Mouse (Mus musculus) intestine, postnatal 0 days (tissue): ENCODE measurements around the gene Trim28. TPM values are rescaled to one million over a fixed set of nuclear protein-coding genes. Genes with fewer than 3 reads are reported as not detected.

ENCODE experiments used
- ATAC-seq: fragments of 200-750 bp; cut with Nextera tagmentation; 2 replicates; pipeline ENCODE4 v1.8.0; 2017; ENCODE audit warnings: mild to moderate bottlenecking, moderate TSS enrichment, moderate library complexity
- H3K27ac ChIP-seq: fragments of 300-500 bp; sonication (generic); 2 replicates; pipeline ENCODE4 v1.5.1; 2014; ENCODE audit warnings: mild to moderate bottlenecking, low read depth, low read length, moderate library complexity
- H3K27me3 ChIP-seq: fragments of 300-500 bp; sonication (generic); replicated peaks from 2 replicates; pipeline ENCODE4 v1.6.1; 2014; ENCODE audit warnings: low read length, mixed read lengths; ENCODE audit not compliant: control insufficient read depth, insufficient read depth
- H3K36me3 ChIP-seq: fragments of 300-500 bp; sonication (generic); 2 replicates; pipeline ENCODE4 v1.6.1; 2014; ENCODE audit warnings: mild to moderate bottlenecking, moderate library complexity; ENCODE audit not compliant: control insufficient read depth, insufficient read depth
- H3K4me1 ChIP-seq: fragments of 300-500 bp; sonication (generic); replicated peaks from 2 replicates; pipeline ENCODE4 v1.6.1; 2014; ENCODE audit warnings: antibody characterized with exemption, low read length, mixed read lengths; ENCODE audit not compliant: control insufficient read depth, insufficient read depth
- H3K4me2 ChIP-seq: fragments of 300-500 bp; sonication (generic); replicated peaks from 2 replicates; pipeline ENCODE4 v1.6.1; 2014; ENCODE audit warnings: low read depth, mild to moderate bottlenecking, moderate library complexity
- H3K4me3 ChIP-seq: fragments of 300-500 bp; sonication (generic); 2 replicates; pipeline ENCODE4 v1.5.1; 2014; ENCODE audit warnings: low read depth, low read length
- H3K9ac ChIP-seq: fragments of 300-500 bp; sonication (generic); 2 replicates; pipeline ENCODE4 v1.6.1; 2014; ENCODE audit warnings: mild to moderate bottlenecking, low read depth, low read length
- H3K9me3 ChIP-seq: fragments of 300-500 bp; sonication (generic); 2 replicates; pipeline ENCODE4 v1.6.1; 2016; ENCODE audit warnings: mixed run types; ENCODE audit not compliant: control insufficient read depth
- CTCF ChIP-seq: sonication (generic); IDR thresholded peaks from 2 replicates; pipeline ENCODE4 v1.5.1; 2016; ENCODE audit warnings: low read depth, mild to moderate bottlenecking, control low read depth, antibody characterized with exemption, moderate library complexity
- WGBS: fragments of 180-500 bp; shearing (Covaris S2); extraction: QIAGEN DNeasy Blood & Tissue Kit; methylation state at CpG from one replicate; pipeline ENCODE4 v1.1.7; 2014; 5-methylcytosine and 5-hydroxymethylcytosine counted together
- polyA plus RNA-seq: library from polyadenylated mRNA; unstranded; fragments of >200 nt; fragmentation: Nextera tagmentation; extraction: Ambion mirVana; gene quantifications from 2 replicates; pipeline ENCODE4 v1.2.1, GENCODE M21; 2015

Gene Trim28
- polyA plus RNA-seq, 1 experiment from 2014 or later: 85.3 TPM

DNA sequence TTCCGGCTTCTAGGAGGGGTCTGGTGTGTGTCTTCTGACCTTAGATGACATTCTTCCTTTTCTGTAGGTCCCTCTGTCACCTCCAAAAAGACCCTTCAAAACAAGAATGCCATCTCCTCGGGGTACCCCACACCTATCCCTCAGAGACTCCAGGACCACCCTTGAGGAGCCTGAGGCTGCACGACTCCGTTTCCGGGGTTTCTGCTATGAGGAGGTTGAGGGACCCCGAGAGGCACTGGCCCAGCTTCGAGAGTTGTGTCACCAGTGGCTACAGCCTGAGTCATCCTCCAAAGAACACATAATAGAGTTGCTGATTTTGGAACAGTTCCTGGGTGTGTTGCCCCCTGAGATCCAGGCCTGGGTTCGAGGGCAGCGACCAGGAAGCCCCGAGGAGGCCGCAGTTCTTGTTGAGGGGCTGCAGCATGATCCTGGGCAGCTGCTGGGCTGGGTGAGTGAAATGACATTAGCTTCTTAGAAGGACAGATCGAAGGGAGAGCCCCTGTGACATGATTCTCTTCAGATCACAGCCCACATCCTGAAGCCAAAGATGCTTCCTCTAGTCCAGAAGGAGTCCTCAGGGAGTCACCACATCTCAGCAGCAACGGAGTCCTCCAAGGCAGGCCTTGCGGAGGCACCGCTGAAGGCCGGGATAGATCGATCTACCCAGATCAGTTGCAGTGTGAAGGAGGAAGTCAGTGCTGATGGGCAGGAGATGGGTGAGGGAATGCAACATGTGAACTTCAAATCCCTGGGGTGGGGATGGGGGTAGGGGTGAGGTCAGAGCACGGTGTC is 19.8 kb upstream of the Trim28 start:
- Histone ChIP-seq H3K9me3 (no peaks in the 10 kb centered on the region), H3K27me3 (no peaks in the 10 kb centered on the region), H3K27ac (peak overlapping the region; percentile 65), H3K9ac (0 out of 2 replicates have a peak overlapping the region, but pooled peaks have one; percentile 26), H3K4me3 (no peak overlapping the region), H3K4me2 (peak overlapping the region; percentile 70), H3K36me3 (no peaks in the 10 kb centered on the region), H3K4me1 (peaks cover 17% of the 10 kb centered on the region; the same call in 1 of the 2 replicates)
- TF ChIP-seq CTCF: no peak
- no peak for ATAC-seq
- WGBS: 80% methylated on average over 18 of the region's 18 CpGs

GRCm38 (mm10) chr7:12979776-12980175 is 19.1 kb upstream of the Trim28 start:
- Histone ChIP-seq H3K4me3 (no peak overlapping the region), H3K4me1 (peaks cover 17% of the 10 kb centered on the region; the same call in 1 of the 2 replicates), H3K9me3 (no peaks in the 10 kb centered on the region), H3K9ac (no peak overlapping the region), H3K4me2 (peak overlapping the region; percentile 38), H3K27ac (peak overlapping the region; percentile 60), H3K36me3 (no peaks in the 10 kb centered on the region), H3K27me3 (no peaks in the 10 kb centered on the region)
- WGBS: 31% methylated on average over 6 of the region's 6 CpGs
- ATAC-seq: no peak
- 0 out of 2 replicates have a peak, but pooled peaks have one; percentile 13 for TF ChIP-seq CTCF

- ATAC-seq: no peak
- Histone ChIP-seq H3K36me3 (no peaks in the 10 kb centered on the region), H3K9me3 (no peaks in the 10 kb centered on the region), H3K4me1 (peaks cover 17% of the 10 kb centered on the region; the same call in 1 of the 2 replicates), H3K4me2 (peak overlapping the region; percentile 38), H3K27ac (peak overlapping the region; percentile 60; the same call in 1 of the 2 replicates), H3K27me3 (no peaks in the 10 kb centered on the region), H3K9ac (no peak overlapping the region), H3K4me3 (no peak overlapping the region)
- WGBS: 86% methylated on average over 7 of the region's 7 CpGs
- no peak for TF ChIP-seq CTCF
Measured at GRCm38 (mm10) chr7:12980291-12980690, 18.6 kb upstream of the Trim28 start.

GRCm38 (mm10) chr7:12985724-12986123 is 13.2 kb upstream of the Trim28 start:
- no peak overlapping the region for H3K4me3 ChIP-seq

DNA sequence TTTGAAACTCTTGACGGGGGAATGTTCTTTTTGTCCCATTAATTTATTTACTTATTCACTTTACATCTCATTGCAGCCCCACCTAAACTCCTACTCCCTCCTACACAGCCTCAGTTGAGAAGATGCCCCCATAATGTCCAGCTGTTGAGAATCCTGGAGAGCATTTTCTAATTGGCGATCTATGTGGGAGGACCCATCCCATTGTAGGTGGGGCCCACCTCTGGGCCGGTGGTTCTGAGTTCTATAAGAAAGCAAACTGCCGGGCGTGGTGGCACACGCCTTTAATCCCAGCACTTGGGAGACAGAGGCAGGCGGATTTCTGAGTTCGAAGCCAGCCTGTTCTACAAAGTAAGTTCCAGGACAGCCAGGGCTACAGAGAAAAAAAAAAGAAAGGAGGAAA is 12.0 kb upstream of the Trim28 start:
- Histone ChIP-seq H3K36me3 (no peaks in the 10 kb centered on the region), H3K27me3 (no peaks in the 10 kb centered on the region), H3K4me3 (no peak overlapping the region), H3K27ac (no peak overlapping the region), H3K4me2 (no peak overlapping the region), H3K4me1 (no peaks in the 10 kb centered on the region), H3K9ac (no peak overlapping the region), H3K9me3 (no peaks in the 10 kb centered on the region)
- TF ChIP-seq CTCF: no peak
- 83% methylated on average over 8 of the region's 8 CpGs for WGBS
- ATAC-seq: no peak

More at GRCm38 (mm10) chr7:12985724-12986123, 13.2 kb upstream of the Trim28 start:
- Histone ChIP-seq H3K4me2 (no peak overlapping the region), H3K36me3 (no peaks in the 10 kb centered on the region), H3K27me3 (no peaks in the 10 kb centered on the region), H3K27ac (no peak overlapping the region), H3K9me3 (no peaks in the 10 kb centered on the region), H3K9ac (no peak overlapping the region), H3K4me1 (no peaks in the 10 kb centered on the region)
- no peak for TF ChIP-seq CTCF
- ATAC-seq: no peak
- WGBS: 75% methylated on average over 1 of the region's 1 CpGs

DNA sequence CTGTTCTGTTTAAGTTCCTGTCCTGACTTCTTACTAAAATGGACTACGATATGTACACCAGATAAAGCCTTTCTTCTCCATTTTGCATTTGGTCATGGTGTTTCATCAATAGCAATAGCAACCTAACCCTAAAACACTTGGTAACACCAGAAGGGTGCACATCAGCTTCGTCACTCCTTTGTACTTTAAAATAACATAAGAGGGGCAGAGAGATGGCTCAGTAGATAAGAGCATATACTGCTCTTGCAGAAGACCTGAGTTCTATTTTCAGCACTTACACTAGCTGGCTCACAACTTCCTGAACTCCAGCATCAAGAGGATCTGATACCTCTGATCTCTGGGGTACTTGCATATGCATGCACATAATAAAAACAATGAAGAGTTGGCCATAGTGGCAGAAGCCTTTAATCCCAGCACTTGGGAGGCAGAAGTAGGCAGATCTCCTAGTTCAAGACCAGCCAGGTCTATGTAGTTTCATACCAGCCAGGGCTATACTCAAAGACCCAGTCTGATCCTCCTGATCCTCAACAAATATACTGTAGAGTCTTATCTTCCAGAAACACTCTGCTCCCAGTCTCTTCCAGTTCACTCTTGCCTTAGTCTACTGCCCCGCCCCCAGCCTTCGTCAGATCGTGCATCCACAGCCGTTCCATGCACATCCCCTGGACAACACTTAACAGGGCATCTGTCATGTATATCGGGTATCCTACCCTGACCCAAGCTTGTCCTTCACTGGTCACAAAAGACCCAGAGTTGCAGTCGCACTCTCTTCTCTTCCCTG is 11.3 kb upstream of the Trim28 start:
- WGBS: 77% methylated on average over 8 of the region's 8 CpGs
- no peak overlapping the region for H3K4me3 ChIP-seq
- H3K27me3 ChIP-seq: no peaks in the 10 kb centered on the region
- H3K27ac ChIP-seq: no peak overlapping the region
- no peak overlapping the region for H3K4me2 ChIP-seq
- no peak for ATAC-seq
- H3K36me3 ChIP-seq: no peaks in the 10 kb centered on the region
- H3K9ac ChIP-seq: no peak overlapping the region
- no peaks in the 10 kb centered on the region for H3K9me3 ChIP-seq
- H3K4me1 ChIP-seq: no peaks in the 10 kb centered on the region
- TF ChIP-seq CTCF: no peak
